Mouse (Mus musculus) heart, adult 10 weeks (tissue): ENCODE results near the gene Thsd7b. TPM values are rescaled to one million over a fixed set of nuclear protein-coding genes. Genes with fewer than 3 reads are reported as not detected.

Source experiments
- polyA plus RNA-seq: library from polyadenylated mRNA; stranded (reverse); fragments of 350-450 nt; fragmentation: Illumina TruSeq; extraction: RNeasy Lipid Tissue Mini Kit (QIAGEN cat#74804); gene quantifications from one replicate; pipeline ENCODE4 v1.2.3, GENCODE M21; 2014; ENCODE audit warnings: low read depth, low replicate concordance

Thsd7b gene
- polyA plus RNA-seq, result not detected

DNA sequence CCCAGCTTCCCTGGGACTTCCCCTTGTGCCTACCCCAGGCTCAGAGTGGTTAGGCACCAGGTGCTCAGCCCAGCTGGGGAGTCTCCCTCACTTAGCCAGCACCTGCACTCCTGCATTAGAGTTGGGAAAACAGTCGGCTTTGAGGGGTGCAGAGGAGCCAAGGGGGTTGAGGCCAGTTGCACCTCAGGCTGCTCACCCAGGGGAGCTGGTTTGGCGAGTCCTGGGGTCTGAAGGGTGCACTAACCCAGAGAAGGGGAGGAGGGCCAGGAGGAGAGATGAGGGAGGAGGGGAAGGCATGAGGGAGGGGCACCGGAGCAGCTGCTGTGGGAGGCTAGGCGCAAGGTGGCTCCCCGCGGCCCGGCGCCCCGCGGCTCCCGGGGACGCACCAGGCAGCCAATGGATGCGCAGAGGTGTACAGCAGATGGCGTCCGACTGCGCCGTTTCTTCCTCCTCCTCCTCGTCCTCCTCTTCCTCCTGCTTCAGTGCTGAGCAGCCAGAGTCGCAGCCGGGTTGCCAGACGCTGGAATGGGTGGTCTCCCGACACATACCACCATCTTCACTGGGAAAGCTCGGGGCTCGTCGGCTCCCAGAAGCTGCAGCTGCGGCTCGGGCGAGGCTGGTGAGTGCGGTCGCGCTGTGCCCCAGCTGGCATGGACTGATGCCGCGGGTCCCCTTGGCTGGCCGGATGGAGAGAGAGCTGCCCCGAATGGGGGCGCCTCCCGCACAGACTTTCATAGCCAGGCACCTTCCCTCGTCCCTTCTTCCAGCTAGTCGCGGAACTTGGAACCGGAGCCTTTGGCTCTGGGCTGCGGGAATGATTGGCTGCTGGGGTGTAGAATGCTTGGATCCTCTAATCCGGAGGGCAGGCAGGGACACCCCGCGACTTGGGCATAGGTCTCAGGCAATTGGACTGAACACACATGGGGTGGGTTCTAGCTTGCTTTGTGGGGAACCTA is at the start of gene Thsd7b:
Thsd7b (plus strand) TSS at position 321 of the 956 bp plus-strand sequence.

